Mouse (Mus musculus) CD8-positive naive resting alpha-beta T cell, adult 57 days (primary cell): ENCODE data around the gene Tyw5. TPM values are rescaled to one million over a fixed set of nuclear protein-coding genes. Genes with fewer than 3 reads are reported as not detected.

Experiments
- total RNA-seq: library from RNA; stranded (reverse); gene quantifications from one replicate; pipeline ENCODE4 v1.2.4, GENCODE M21; 2023

Tyw5 gene
- 23.1 TPM for total RNA-seq

DNA sequence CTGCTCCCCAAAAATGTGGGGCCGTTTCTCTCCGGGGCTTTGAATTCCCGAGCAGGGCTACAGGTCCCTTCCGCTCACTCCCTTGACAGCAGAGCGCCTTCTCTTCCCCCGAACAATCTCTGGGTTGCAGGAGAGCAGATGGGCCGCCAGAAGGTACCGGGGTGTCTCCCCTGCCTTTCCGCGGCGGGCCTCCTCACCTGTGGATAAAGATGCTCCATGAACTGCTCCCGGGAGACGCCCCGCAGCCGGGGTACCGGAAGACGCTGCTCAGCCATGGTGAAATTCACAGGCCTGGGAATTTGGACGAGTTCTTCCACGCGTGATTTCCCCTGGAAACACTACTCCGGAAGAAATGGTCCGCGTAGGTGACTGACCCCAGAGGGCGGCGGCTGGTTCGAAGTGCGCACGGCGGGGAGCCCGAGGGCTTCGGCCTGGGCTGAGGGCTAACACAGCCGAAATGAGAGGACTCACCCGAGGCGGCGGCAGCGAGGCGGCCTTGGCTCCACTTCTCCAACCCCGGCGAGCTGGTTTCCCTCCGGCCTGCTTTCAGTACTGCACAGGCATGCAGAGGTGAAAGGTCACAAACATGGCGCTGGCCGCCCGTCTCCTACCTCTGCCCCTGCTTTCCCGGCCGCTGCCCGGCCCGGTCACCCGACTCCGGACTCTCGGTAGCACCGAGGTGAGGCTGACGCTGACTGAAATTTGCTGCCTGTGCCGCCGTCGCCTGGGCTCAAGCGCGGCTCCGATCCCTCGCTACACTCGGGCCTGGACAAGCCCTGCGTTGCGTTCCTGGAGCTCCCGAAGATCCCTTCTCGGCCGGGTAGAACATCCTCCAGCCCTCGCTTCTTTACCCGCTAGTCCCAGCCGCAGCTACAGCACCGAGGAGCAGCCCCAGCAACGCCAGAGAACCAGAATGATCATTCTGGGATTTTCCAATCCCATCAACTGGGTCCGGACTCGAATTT, at the start of gene Tyw5, which contains the start of gene Maip1:
Gene Tyw5, minus strand, starts transcription at position 915 of the 965 bp plus-strand sequence.
Gene Maip1, plus strand, starts transcription at position 142 of the 965 bp plus-strand sequence.

DNA sequence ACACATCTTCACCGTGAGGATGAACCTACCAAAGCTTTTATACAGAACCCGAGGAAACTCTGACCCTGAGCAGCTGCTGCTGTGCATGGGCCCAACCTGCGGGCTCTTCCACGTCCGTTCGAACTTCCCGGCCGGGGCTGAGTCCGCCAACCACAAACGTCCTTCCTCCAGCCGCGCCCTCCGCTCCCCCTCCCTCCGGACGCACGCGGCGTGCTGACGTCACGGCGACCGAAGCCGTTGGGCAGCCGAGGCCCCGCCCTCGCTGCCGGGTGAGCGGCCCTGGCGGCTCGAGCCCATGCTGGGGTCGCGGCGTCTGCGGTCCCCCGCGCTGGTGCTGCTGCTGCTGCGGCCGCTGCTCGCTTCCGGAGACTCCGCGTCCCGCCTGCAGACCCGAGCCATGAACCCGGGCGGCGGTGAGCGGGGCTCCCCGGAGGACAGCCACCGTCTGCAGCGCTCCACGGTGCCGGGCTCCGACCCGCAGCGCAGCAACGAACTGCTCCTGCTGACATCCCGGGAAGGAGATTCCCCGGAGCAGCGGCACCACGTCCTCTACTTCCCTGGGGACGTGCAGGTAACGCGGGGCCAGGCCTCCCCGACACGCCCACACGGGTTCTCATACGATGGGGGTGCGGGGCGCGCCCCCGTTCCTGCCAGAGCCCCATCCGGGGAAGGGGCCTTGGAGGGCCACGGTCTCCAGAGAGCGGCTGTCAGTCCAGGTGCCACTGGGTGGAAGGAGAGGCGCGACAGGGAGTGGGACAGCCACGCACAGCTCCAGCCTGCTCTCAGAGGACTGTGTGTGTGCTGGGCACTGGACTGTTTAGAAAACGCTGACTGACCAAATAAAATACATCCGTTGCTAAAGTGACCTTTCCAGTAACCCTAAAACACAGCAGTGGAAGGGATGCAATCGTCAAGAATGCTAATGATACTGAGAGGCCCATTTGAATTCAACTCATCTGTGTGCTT, 29.2 kb downstream of the Tyw5 start, which contains the start of gene 1700066M21Rik:
Gene 1700066M21Rik, plus strand, starts transcription at position 245 of the 966 bp plus-strand sequence.

Other genes with a start within 250 kb of the Tyw5 start
- gene 1700066M21Rik, start 29.5 kb downstream of the Tyw5 start, total RNA-seq: 2.1 TPM
- 13.9 TPM for gene Maip1, start 773 bp downstream of the Tyw5 start, total RNA-seq